Mouse (Mus musculus) kidney, postnatal 25 days (tissue): ENCODE measurements around the gene Scgb1b10.
"Not testable (repeated sequence)": the region's sequence is repeated elsewhere in the genome, so short reads cannot be mapped to it uniquely, and the experiment has no call there.

ENCODE experiments used
- DNase-seq, 2 experiments: peaks; one replicate each; pipeline ENCODE4 v3.0.0; 2021; ENCODE audit warnings: mixed read lengths in 2 of 2

The Scgb1b10 gene

GRCm38 (mm10) chr7:32100553-32100952, at the start of gene Scgb1b10:
Scgb1b10 (plus strand) TSS chr7:32100853.
- not testable (repeated sequence) for DNase-seq
